Mouse (Mus musculus) intestine, embryonic 16.5 days (tissue): Measurements from ENCODE around the gene Zdhhc8. TPM values are rescaled to one million over a fixed set of nuclear protein-coding genes. Genes with fewer than 3 reads are reported as not detected.
"Not testable (repeated sequence)": the region's sequence is repeated elsewhere in the genome, so short reads cannot be mapped to it uniquely, and the experiment has no call there.

ENCODE experiments used
- ATAC-seq: fragments of 200-750 bp; cut with Nextera tagmentation; 2 replicates; pipeline ENCODE4 v1.8.0; 2017; ENCODE audit warnings: moderate TSS enrichment, moderate library complexity
- H3K27ac ChIP-seq: fragments of 300-500 bp; sonication (generic); 2 replicates; pipeline ENCODE4 v1.5.1; 2014; ENCODE audit warnings: mild to moderate bottlenecking, low read length
- H3K27me3 ChIP-seq: fragments of 300-500 bp; sonication (generic); replicated peaks from 2 replicates; pipeline ENCODE4 v1.6.1; 2014; ENCODE audit warnings: low read length, control low read depth, mixed read lengths; ENCODE audit not compliant: control insufficient read depth, insufficient read depth
- H3K36me3 ChIP-seq: fragments of 300-500 bp; sonication (generic); 2 replicates; pipeline ENCODE4 v1.6.1; 2014; ENCODE audit warnings: low read length, control low read depth; ENCODE audit not compliant: control insufficient read depth, insufficient read depth
- H3K4me1 ChIP-seq: fragments of 300-500 bp; sonication (generic); 2 replicates; pipeline ENCODE4 v1.6.1; 2014; ENCODE audit warnings: low read length, control low read depth, mixed read lengths; ENCODE audit not compliant: control insufficient read depth, insufficient read depth
- H3K4me2 ChIP-seq: fragments of 300-500 bp; sonication (generic); 2 replicates; pipeline ENCODE4 v1.6.1; 2014; ENCODE audit warnings: low read depth, low read length, control low read depth
- H3K4me3 ChIP-seq: fragments of 300-500 bp; sonication (generic); 2 replicates; pipeline ENCODE4 v1.5.1; 2014; ENCODE audit warnings: mild to moderate bottlenecking, low read length
- H3K9ac ChIP-seq: fragments of 300-500 bp; sonication (generic); 2 replicates; pipeline ENCODE4 v1.6.1; 2014; ENCODE audit warnings: low read depth, low read length
- H3K9me3 ChIP-seq: fragments of 300-500 bp; sonication (generic); 2 replicates; pipeline ENCODE4 v1.6.1; 2016; ENCODE audit warnings: low read length, control low read depth; ENCODE audit not compliant: control insufficient read depth
- whole genome bisulfite sequencing: fragments of 180-500 bp; shearing (Covaris S2); extraction: QIAGEN DNeasy Blood & Tissue Kit; methylation state at CpG from one replicate; pipeline ENCODE4 v1.1.7; 2014; 5-methylcytosine and 5-hydroxymethylcytosine counted together
- polyA plus RNA-seq: library from polyadenylated mRNA; unstranded; fragments of >200 nt; fragmentation: Nextera tagmentation; extraction: Ambion mirVana; gene quantifications from 2 replicates; pipeline ENCODE4 v1.2.1, GENCODE M21; 2015

Zdhhc8 gene
- polyA plus RNA-seq, 1 experiment from 2014 or later, result 4.1 TPM

DNA sequence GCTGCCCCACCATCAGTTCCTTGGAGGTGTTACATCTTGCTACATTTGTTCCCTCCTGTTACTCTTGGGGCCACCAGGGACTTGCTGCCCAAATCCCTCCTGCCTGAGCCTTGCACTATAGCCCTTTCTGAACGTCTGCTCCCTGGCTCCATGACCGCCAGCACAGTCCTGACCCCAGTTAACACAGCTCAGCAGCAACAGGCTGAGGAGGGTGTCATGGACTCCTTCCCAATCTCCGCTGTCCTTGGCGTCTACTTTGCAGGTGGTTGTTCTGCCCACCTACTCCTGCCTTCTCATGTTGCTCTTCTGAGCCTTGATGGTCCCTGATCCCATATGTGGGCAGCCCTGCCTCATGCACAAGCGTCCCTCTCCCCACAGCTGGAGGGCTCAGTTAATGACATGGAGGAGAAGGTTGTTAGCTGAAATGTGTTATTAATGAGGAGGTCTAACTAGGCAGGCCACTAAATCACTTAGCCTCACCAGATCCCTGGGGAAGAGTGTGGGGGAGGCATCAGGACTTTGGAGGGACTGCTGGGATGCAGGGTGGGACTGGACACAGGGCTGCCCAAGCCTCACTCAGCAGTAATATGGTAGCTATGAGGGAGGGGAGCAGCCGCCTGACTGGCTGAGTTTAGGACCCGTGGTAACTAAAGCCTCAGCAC, 31.4 kb downstream of the Zdhhc8 start:
- WGBS, result 68% methylated on average over 7 of the region's 7 CpGs
- no peaks in the 10 kb centered on the region for H3K27me3 ChIP-seq

DNA sequence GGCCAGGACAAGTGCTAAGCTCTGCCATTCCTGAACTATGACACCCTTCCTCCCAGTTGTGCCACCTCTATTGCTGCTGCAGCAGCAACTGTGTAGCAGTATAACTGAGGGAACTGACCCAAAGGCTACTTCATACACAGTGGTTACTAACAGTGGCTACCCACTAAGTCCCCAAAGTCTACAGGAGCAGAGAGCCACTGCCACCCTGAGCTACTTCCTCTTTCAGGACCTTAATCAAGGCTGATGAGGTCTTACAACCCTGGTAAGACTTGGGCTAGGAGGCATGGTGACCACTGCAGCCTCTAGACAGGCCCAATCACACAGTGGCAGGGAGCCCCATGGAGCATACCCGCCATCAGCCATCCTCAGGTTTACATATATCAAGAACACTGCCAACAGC, 32.9 kb downstream of the Zdhhc8 start:
- Histone ChIP-seq H3K9ac (no peak overlapping the region), H3K27me3 (no peaks in the 10 kb centered on the region), H3K9me3 (no peaks in the 10 kb centered on the region), H3K4me2 (no peak overlapping the region), H3K4me1 (peaks cover 6% of the 10 kb centered on the region; the same call in 1 of the 2 replicates), H3K27ac (no peak overlapping the region), H3K4me3 (no peak overlapping the region), H3K36me3 (no peaks in the 10 kb centered on the region)
- 96% methylated on average over 1 of the region's 1 CpGs for WGBS
- ATAC-seq, result no peak

More for the DNA sequence above, 31.4 kb downstream of the Zdhhc8 start:
- Histone ChIP-seq H3K9me3 (no peaks in the 10 kb centered on the region), H3K4me3 (no peak overlapping the region), H3K4me2 (no peak overlapping the region), H3K36me3 (no peaks in the 10 kb centered on the region), H3K4me1 (peaks cover 6% of the 10 kb centered on the region; the same call in 1 of the 2 replicates), H3K27ac (no peak overlapping the region), H3K9ac (no peak overlapping the region)
- ATAC-seq, result no peak

DNA sequence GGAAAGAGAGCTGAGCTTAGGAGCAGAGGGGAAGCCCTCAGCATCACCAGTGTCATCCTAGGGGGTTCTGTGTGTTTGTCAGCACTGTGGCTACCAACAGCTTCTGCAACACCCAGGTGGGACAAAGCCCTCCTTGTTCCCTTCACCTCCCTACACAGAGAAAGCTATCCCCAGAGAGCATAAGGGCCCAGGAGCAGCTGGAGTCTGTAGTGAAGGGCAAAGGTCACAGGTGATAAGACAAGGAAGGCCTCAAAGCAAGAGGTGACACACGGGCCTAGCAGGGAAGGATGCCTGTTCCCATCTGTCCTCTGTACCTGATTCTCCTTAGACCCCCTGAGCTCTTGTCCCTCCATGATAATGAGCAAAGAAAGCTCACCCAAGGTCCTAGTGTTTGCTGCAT, 33.3 kb downstream of the Zdhhc8 start:
- Histone ChIP-seq H3K36me3 (no peaks in the 10 kb centered on the region), H3K27me3 (no peaks in the 10 kb centered on the region), H3K9me3 (no peaks in the 10 kb centered on the region), H3K4me3 (no peak overlapping the region), H3K9ac (no peak overlapping the region), H3K4me1 (peaks cover 6% of the 10 kb centered on the region; the same call in 1 of the 2 replicates), H3K27ac (no peak overlapping the region), H3K4me2 (no peak overlapping the region)
- peak; percentile 64 for ATAC-seq
- 37% methylated on average over 1 of the region's 1 CpGs for WGBS

DNA sequence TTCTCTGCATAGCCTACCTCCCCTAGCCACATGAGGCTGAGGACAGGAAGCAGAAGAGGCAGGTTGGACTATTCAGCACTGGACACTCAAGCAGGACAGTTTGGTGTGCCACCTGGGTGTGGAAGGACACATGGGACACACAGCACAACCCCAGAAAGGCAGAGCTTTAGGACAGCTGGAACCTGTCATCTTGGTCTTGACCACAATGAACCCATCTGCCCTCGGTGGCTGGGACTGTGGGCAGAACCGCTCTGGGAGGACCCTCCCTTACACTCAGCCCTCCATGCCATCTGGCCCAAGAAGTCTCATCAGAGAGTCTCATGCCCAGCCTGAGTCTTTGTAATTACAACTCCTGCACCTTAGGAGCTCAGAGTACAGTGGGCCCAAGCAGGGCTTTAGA, 34.9 kb downstream of the Zdhhc8 start:
- no peaks in the 10 kb centered on the region for H3K27me3 ChIP-seq
- H3K9ac ChIP-seq, result no peak overlapping the region
- no peak for ATAC-seq
- no peaks in the 10 kb centered on the region for H3K36me3 ChIP-seq
- H3K4me3 ChIP-seq, result no peak overlapping the region
- peaks cover 11% of the 10 kb centered on the region for H3K4me1 ChIP-seq
- WGBS, result 67% methylated on average over 2 of the region's 2 CpGs
- no peak overlapping the region for H3K27ac ChIP-seq
- no peak overlapping the region for H3K4me2 ChIP-seq
- no peaks in the 10 kb centered on the region for H3K9me3 ChIP-seq

DNA sequence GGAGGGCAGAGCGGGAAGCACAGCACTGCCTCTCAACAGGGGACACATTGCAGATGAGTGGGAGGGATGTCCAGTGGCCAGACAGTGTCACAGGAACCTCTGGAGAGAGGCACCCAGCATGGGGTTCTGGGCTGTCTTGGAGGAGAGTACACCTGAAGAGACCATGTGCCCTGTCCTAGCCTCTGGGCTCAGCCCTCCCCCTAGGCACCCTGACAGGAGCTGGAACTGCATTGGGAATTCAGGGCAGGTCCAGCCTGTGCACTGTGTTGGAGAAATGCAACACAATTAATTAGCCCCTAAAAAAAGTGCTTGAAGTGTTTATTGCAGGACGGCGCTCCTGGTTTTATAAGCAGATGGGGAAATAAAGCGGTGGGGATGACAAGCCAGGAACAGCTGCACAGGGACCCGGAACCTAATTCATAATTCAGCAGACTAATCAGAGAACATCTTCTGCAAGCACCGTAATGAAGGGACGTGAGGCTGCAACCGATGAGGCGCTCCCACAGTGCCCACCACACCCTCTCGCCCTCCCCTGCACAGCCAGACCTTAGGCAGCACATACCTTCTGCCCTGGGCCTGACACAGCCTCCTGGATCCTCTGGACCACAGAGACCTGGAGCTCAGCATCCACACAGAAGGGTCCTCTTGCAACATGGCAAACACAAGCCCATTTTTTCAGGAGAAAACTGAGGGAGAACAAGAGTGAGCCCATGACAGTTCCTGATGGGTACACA, 36.4 kb downstream of the Zdhhc8 start:
- no peaks in the 10 kb centered on the region for H3K9me3 ChIP-seq
- H3K27ac ChIP-seq, result no peak overlapping the region
- peaks cover 21% of the 10 kb centered on the region for H3K4me1 ChIP-seq
- H3K27me3 ChIP-seq, result no peaks in the 10 kb centered on the region
- no peak overlapping the region for H3K4me3 ChIP-seq
- ATAC-seq, result no peak
- no peak overlapping the region for H3K9ac ChIP-seq
- no peak overlapping the region for H3K4me2 ChIP-seq
- 58% methylated on average over 10 of the region's 10 CpGs for WGBS
- no peaks in the 10 kb centered on the region for H3K36me3 ChIP-seq

DNA sequence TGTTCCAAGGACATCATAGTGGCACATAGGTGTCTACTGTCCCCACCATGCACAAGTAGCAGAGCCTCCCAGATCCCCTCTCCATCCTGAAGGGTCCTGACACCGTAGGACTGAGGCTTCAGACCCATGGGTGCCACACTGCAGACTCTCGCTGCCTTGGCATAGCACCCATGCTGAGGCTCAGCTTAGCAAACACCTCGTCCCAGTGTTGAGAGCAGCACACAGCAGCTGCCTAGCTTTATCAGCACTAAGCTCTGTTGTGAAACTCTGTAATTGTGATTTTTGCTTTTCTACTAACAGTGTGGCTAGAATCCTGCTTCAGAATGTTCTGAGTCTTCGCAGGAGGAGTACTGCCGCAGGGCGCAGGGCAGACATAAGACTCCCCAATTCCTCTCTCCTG, 37.1 kb downstream of the Zdhhc8 start:
- H3K9ac ChIP-seq, result no peak overlapping the region
- H3K9me3 ChIP-seq, result no peaks in the 10 kb centered on the region
- H3K27ac ChIP-seq, result no peak overlapping the region
- no peak overlapping the region for H3K4me2 ChIP-seq
- no peaks in the 10 kb centered on the region for H3K36me3 ChIP-seq
- H3K27me3 ChIP-seq, result no peaks in the 10 kb centered on the region
- WGBS, result 85% methylated on average over 6 of the region's 6 CpGs
- H3K4me1 ChIP-seq, result peaks cover 21% of the 10 kb centered on the region
- H3K4me3 ChIP-seq, result no peak overlapping the region
- no peak for ATAC-seq

DNA sequence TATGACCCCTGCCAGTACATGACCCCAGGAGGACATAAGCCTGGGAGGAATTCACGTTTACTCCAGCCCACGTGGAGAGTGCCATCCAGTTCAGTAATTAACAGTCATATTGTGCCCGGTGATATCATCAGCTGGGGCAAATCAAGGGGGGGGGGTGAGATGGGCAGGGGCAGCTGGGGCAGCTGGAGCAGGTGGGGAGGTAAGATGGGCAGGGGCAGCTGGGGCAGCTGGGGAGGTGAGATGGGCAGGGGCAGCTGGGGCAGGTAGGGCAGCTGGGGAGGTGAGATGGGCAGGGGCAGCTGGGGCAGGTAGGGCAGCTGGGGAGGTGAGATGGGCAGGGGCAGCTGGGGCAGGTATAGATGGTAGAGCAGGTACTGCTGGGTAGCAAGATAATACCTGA, 39.4 kb downstream of the Zdhhc8 start:
- Histone ChIP-seq H3K4me1 (peaks cover 15% of the 10 kb centered on the region), H3K27ac (peak overlapping the region; percentile 49; the same call in 1 of the 2 replicates)
- H3K4me2 ChIP-seq, H3K36me3 ChIP-seq, H3K4me3 ChIP-seq, ATAC-seq, H3K9me3 ChIP-seq, H3K9ac ChIP-seq, H3K27me3 ChIP-seq: not testable (repeated sequence)
- 47% methylated on average over 3 of the region's 3 CpGs for WGBS

DNA sequence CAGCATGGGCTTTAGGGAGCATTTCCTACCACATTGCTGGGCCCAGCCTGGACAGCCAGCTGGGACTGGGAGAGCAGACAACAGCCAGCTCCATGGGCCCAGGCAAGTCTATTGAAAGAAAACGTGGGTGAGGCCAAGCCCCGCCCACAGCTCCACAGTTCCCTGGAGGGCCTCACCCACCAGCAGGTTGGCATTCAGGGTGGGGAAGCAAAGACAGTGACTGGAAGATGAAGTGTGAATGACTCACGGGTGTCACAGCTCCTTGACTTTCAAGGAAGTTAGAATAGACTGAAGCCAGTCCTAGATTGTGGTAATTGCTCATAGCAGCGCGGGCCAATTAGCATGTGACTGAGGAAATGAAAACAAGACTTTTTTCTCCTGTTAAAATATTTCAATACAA, 39.9 kb downstream of the Zdhhc8 start:
- peak overlapping the region; percentile 70 for H3K27ac ChIP-seq
- H3K9me3 ChIP-seq, result no peaks in the 10 kb centered on the region
- no peak overlapping the region for H3K4me3 ChIP-seq
- peak overlapping the region; percentile 46; the same call in 1 of the 2 replicates for H3K9ac ChIP-seq
- H3K36me3 ChIP-seq, result no peaks in the 10 kb centered on the region
- no peaks in the 10 kb centered on the region for H3K27me3 ChIP-seq
- ATAC-seq, result peak; percentile 89
- peaks cover 15% of the 10 kb centered on the region for H3K4me1 ChIP-seq
- H3K4me2 ChIP-seq, result no peak overlapping the region
- 39% methylated on average over 5 of the region's 5 CpGs for WGBS

DNA sequence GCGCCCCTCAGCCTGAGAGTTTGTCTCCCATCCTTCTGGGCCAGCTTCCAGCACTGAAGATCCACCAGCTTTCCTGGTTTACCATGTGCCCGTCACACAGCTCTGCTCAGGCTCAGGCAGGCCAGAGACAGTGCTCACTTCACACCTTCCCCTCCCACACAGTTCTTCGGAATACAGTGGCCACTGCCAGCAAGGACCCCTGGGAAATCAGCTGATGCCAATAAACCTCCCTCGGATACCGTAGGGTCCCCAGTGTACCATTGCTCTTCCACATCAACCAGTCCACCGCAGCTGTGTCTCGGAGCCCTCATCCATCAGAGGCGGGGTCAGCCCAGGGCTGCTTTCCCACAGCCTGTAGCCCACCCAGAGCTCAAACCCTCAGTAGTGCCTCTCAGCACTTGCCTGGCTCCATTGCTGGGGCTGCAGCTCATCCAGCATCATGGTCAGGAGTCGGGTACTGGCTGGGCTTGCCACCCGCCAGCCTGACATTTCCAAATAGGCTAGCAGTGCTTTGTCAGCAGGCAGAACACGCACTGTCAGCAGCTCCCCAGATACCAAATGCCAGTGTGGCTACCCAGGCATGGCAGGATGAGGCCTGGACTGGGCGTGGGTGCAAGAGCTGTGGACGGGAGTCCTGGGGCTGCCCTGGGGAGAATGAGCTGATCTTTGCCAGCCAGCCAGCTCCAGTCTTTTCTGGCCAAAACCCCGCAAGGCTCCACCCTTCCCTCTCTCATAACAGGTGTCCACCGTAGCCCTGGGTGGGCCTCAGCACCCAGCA, 40.5 kb downstream of the Zdhhc8 start:
- WGBS, result 53% methylated on average over 15 of the region's 15 CpGs
- H3K27me3 ChIP-seq, result no peaks in the 10 kb centered on the region
- peak overlapping the region; percentile 46; the same call in 1 of the 2 replicates for H3K9ac ChIP-seq
- ATAC-seq, result peak; percentile 10; the same call in 1 of the 2 replicates
- H3K9me3 ChIP-seq, result no peaks in the 10 kb centered on the region
- H3K4me1 ChIP-seq, result peaks cover 15% of the 10 kb centered on the region
- no peak overlapping the region for H3K4me3 ChIP-seq
- no peaks in the 10 kb centered on the region for H3K36me3 ChIP-seq
- H3K27ac ChIP-seq, result peak overlapping the region; percentile 70
- H3K4me2 ChIP-seq, result no peak overlapping the region
